Mouse (Mus musculus) T-helper 1 cell (primary cell): ENCODE data around the gene Trim5.
"Not testable (repeated sequence)": the region's sequence is repeated elsewhere in the genome, so short reads cannot be mapped to it uniquely, and the experiment has no call there.

Experiments
- in situ Hi-C: fragments of 300-600 bp; cut with MboI, MseI; formaldehyde crosslinking; loops from one replicate; pipeline ENCODE4 v1.15.1; 2025; ENCODE audit warnings: high pct_unique_total_duplicates

The Trim5 gene

GRCm38 (mm10) chr7:104287576-104288443 is at the start of gene Trim5:
Trim5 (minus strand) TSS chr7:104288094.
- in situ Hi-C loops, result not testable (repeated sequence)

DNA sequence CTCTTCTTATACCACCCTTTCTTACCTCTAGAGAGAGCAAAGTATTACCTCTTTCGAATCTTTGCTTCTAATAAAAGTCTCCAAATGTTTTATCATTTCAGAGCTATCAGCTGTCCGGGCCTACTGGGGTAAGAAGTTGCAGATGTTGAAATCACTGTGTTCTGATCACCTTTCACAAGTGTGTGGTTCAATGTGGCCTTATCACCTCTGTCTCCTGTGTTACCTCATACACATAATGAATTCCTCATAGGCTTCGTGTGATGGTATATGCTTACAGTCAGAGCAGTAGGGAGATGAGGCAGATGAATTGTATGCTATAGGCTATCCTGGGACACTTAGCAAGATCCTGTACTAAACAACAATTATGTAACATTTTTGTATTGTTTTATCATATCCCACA is 47.7 kb upstream of the Trim5 start:
- in situ Hi-C loops, result not testable (repeated sequence)

DNA sequence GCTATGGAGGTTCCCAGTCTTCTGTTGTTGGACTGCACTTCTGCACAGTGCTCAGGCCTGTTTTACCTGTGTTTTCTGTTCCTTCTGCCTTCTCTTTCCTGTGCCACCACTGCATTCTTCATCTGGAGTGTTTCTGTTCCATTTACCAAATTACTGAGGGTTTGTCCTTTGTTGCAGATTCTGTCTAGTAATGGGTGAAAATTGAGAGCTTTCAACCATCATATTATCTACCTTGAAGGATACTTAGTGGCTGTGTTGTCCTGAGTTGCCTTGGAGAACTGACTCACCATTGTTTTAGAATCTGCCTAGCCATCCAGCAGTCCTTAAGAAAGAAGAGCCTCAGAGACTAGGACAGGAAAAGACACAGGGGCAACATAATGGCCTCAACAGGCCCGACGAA is 41.3 kb upstream of the Trim5 start, which contains the start of gene Trim34b:
Trim34b (plus strand) TSS at position 301 of the 400 bp plus-strand sequence.
- in situ Hi-C loops, result not testable (repeated sequence)

- in situ Hi-C loops, result loop anchor here (5.0 kb wide), 1 partner anchor 35 kb away; no protein-coding TSS in a partner anchor
Observed at GRCm38 (mm10) chr7:104322028-104322427, 34.1 kb upstream of the Trim5 start.

DNA sequence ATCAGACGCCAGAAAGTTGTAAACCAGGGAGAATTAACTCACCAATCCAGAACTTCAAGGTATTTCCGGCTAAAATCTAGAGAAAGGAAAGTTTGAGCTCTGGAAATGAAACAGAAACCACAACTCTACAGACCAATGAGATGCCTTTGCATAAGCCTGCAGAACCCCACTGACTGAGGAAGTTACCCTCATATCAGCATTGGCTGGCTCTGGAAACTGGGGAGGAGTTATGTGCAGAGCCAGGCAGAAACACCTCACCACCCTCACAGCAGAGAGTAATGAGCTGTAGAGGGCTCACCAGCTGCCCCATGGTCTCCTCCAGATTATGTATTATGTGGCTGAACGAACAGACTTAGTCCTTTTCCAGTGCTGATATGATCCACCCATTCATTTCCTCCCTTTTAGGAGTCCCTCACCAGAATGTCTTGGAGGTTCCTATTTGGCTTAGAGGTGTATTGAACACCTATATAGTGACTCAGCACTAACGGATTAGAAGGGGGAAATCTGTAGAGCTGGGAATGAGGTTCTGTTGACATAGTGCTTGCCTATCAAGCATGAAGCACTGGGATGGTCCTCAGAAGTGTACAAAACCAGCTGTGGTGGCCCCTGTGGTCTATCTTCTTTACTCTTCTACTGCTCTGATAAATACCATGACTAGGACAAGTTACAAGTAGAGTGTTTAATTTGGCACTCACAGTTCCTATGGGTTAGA is 27.6 kb upstream of the Trim5 start, which contains the start of gene Trim12a:
Trim12a (minus strand) TSS at position 98 of the 712 bp plus-strand sequence.
- in situ Hi-C loops, result not testable (repeated sequence)

GRCm38 (mm10) chr7:104314796-104315353 is 27.0 kb upstream of the Trim5 start:
- in situ Hi-C loops, result no loop called here

- in situ Hi-C loops, result no loop called here
Observed at GRCm38 (mm10) chr7:104291638-104292400, 3.9 kb upstream of the Trim5 start.

DNA sequence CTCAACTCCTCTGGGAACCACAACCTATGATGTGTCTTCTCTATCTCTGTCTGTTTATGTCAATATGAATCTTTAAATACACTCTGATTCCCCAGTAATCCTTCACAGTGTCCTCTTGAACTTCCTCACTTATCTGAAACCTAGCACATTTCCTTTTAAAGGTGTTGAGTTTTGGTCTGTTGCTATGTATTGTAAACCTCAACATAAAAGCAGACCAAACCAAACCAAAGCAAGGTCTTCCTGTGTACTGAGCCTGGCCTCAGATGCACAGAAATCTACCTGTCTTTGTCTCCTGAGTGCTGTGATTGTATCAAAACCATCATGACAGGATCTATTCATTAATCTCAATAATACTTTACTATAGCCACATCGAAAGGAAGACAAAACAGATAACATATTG is 2.7 kb upstream of the Trim5 start:
- in situ Hi-C loops, result no loop called here

- in situ Hi-C loops, result not testable (repeated sequence)
Observed at GRCm38 (mm10) chr7:104279361-104279760, 8.5 kb downstream of the Trim5 start.

GRCm38 (mm10) chr7:104265335-104265734 is 22.6 kb downstream of the Trim5 start:
- in situ Hi-C loops, result not testable (repeated sequence)

DNA sequence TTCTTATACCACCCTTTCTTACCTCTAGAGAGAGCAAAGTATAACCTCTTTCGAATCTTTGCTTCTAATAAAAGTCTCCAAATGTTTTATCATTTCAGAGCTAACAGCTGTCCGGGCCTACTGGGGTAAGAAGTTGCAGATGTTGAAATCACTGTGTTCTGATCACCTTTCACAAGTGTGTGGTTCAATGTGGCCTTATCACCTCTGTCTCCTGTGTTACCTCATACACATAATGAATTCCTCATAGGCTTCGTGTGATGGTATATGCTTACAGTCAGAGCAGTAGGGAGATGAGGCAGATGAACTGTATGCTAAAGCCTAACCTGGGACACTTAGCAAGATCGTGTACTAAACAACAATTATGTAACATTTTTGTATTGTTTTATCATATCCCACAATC is 27.5 kb downstream of the Trim5 start:
- in situ Hi-C loops, result not testable (repeated sequence)

DNA sequence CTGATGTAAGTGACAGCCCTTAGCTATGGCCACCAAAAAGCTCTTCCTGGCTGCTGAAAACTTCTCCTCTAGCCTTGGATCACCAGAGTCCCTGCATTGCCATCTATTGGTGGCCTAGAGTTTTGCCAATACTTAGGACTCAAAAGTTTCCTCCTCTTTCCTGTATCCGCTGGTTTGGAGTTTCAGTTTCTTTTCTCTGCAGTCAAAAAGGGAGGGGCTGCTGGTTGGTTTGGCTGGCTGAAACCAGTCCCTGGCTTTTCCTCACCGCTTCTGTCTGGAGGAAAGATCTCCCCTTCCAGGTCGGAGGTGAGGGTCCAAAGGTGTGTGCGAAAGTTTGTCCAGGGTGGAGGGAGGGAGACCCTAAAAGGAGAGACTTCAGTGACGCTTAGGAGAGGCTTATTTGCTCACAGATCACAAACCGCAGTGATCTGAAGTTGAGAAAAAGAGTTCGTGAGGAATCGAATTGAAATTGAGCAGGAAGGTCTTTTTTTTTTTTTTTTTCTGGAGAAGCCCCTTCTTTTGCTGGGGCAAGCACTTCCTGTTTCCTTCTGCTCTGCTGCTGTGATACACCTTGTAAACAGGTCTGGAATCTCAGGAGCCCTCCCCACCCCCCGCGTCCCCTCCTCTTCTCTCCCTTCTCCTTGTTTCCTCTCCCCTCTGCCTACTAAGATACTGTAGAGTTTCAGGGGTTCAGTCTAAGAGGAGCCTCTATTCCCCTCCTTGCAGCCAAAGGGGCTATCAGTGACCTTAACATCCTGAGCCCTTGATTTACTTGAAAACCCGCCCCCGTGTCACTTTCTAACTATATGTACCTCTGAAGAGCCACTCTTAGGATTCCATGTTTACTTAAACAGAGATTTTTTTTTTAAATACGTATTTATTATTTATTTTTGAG is 43.4 kb downstream of the Trim5 start, which contains the start of gene Trim34a:
Trim34a (plus strand) TSS at position 171 of the 895 bp plus-strand sequence.
- in situ Hi-C loops, result loop anchor here (5.0 kb wide), 2 partner anchors 38 to 88 kb away; no protein-coding TSS in a partner anchor

- in situ Hi-C loops, result no loop called here
Observed at GRCm38 (mm10) chr7:104243616-104244015, 44.3 kb downstream of the Trim5 start.

DNA sequence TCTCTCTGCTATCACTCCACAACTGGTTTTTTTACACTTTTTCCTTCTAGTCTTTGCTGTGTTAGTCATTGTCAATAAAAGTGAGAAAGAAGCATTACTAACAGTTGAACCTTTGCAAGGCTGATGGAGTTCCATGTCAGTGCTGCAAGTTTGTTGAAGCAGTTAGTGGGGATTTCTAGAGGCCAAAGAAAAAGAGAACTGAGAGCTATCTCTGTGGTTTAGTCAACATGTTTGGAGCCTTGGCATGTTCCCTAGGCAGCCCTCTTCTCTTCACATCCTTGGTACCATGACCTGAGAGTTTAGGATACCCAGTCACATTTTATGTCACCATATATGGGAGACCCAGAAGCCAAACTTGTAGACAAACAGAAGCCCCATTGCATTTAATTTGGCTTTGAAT is 47.0 kb downstream of the Trim5 start:
- in situ Hi-C loops, result no loop called here

DNA sequence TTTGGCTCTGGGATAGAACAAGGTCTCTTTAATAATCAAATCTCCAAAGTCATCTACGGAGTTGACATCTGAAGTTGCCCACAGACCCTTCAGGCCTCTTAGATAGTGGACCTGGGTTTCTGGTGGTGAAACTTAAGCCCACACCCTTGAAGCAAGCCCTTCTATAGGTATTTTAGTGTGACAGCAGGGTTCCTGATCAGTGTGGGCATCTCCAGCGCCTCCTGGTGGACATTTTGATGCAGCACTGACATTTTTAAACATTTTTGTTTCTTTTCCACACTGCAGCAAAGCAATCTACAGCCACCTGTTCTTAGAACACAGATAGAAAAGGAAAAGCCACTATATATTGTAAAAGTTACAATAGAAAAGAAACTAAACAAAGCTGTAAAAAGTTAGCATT is 56.7 kb downstream of the Trim5 start:
- in situ Hi-C loops, result no loop called here

DNA sequence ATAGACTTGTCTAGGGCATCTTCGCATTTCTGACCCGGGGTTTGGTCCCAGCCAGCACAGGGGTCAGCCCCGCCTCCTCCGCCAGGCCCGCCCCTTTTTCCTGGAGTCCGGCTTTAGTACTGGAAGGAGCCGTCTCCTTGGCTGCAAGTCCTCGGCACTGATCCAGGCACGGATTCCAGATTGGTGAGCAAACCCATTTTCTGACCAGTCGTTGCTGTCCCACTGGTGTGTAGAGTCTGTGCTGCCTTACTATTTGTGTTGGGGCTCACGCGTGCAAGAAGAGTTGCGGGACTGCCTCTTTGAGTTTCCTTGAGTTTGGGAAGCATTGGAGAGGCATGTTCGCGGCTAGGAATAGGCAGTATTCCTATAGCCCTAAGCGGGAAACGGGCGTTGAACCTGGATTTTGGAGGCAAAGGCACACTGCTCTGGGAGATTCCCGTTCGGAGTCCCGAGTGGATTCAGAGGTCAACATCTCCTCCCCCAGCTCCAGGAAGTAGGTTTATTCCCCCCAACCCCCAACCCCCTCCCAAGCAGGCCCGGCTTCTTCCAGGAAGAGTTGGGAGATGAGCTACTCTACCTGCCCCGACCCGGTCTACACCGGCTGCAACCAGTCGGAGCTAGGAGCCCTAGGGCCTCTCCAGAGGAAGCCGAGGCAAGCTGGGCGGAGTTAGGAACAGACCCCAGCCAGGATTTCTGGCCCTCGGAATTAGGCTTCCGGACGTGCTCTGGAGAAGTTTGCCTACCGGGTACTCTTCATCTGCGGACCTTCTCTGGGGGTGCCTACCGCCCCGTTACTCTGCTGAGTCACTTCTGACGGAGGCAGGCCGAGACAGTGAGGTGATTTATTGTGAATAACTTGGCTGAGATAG is 69.0 kb downstream of the Trim5 start, which contains the start of gene Trim6:
Trim6 (plus strand) TSS at position 93 of the 869 bp plus-strand sequence.
- in situ Hi-C loops, result no loop called here

- in situ Hi-C loops, result no loop called here
Observed at GRCm38 (mm10) chr7:104217881-104218280, 70.0 kb downstream of the Trim5 start.

DNA sequence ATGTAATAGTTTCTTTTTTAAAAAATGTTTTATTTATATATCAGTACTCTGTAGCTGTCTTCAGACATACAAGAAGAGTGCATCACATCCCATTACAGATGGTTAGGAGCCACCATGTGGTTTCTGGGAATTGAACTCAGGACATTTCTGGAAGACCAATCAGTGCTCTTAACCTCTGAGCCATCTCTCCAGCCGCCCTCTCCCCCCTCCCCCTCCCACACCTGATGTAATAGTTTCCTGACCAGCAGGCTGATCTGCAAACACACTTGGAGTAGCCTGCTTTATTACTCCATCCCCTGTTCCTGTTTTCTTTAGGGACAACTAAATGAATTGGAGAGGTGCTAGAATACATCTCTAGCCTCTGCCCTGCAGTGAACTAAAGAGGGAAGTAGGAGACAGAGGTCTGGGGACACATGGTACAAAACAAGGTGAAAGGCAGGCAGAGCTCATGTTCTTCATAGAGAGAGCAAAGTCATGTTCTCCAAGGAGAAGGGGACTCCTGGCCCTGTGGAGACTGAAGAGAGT is 71.8 kb downstream of the Trim5 start:
- in situ Hi-C loops, result no loop called here
